Mouse (Mus musculus) B cell, adult 67 days (primary cell): ENCODE measurements around the gene Ankrd53. TPM values are rescaled to one million over a fixed set of nuclear protein-coding genes. Genes with fewer than 3 reads are reported as not detected.

ENCODE experiments used
- total RNA-seq, 2 experiments: library from RNA; stranded (reverse); gene quantifications; 4 replicates each; pipeline ENCODE4 v1.2.4; 2023

Ankrd53 gene
- total RNA-seq: not detected

DNA sequence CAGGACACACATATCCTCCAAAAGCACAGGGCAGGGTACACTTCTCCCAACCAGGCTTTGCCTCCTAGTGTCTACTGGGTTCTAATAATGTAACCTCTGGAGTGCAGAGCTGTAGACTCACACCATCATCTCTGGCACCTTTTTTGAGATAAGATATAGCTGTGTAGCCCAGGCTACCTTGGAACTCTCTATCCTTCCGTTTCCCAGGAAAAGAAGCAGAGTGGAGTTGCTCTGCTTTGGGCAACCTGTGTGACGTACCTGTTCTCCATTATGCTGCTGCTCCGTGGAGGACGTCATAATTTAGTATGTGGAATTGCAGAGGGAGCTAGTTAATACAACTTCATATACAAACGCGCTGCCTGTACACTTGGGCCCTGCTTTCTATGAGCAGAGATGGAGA is at the start of gene Ankrd53:
Gene Ankrd53, plus strand, starts transcription at position 301 of the 400 bp plus-strand sequence.

DNA sequence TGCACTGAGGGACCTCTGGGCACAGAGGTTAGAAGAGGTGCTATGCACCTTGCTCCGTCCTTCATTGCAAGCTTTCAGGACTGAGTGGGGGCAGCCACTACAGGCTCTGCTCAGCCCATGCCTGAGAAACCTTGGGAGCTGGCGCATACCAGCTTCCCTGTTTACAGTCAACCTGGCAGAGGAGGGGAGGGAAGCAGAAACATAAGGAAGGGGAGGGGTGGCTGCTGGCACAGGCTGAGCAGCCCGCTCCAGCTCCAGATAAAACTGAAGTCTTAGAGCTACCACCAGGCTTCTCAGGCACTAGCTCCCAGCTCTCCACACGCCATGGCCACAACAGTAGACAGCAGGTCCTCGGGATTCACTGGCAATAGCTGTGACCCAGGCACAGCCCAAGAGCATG is 19.7 kb upstream of the Ankrd53 start, which contains the start of gene Atp6v1b1:
Gene Atp6v1b1, plus strand, starts transcription at position 230 of the 400 bp plus-strand sequence.

DNA sequence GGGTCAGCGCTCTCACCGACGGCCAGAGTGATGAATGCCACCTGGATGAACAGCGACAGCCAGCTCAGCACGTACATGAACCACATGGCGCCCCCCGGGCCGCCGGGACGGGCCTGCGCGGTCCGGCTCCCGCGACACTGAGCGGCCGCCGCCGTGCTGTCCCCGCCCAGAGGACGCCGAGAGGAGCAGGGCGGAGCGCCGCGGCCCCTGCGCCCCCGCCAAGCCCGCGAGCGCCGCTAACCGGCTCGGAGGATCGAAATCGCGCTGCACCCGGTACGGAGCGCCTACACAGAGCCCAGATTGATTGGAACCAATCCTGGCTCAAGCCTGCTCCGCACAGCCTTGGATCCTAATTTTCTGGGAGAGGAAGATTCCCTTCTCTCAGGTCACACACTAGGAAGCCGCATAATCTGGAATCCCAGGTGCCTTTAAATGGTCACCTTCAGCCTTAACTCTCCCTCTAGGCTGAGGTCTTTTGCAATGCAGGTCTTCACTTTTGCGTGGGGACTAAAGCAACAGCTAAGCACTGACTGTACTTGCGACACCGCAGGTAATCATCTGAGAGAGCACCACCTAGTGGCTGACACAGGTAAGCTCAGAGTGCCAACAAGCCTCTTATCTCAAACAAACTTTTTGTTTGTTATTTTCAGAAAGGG is 13.3 kb downstream of the Ankrd53 start, which contains the start of gene Tex261:
Gene Tex261, minus strand, starts transcription at position 176 of the 656 bp plus-strand sequence.

DNA sequence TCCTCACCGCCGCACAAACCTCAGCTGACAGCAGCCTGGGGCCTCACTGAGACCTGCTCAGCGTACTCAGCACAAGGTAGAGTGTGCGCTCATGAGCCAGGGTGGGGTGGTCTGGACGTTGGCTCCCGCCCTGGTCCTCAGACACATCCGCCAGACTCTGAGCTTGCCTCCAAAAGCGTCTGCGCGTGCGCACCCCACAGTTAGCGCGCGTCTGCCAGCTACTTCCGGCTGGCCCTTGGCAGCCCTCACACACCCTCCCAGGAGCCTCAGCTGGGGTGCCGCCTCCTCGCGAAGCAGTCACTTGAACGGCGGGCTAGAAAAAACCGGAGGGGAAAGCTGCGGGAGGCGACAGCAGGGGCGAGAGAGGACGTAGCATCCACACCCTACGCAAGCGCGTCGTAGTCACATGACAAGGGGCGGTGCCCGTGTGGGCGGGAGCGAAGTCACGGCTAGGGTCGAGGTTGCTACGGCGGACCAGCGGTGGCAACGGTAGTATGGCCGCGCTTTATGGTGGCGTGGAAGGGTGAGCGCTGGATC is 32.4 kb downstream of the Ankrd53 start, which contains the start of gene Nagk:
Gene Nagk, plus strand, starts transcription at position 223 of the 537 bp plus-strand sequence.

Other genes with a start within 250 kb of the Ankrd53 start
- not detected for gene Actg2, start 226.4 kb upstream of the Ankrd53 start, total RNA-seq
- 10 to 100 TPM; 19.8 to 21.8 TPM for gene Stambp, start 189.9 kb upstream of the Ankrd53 start, total RNA-seq
- not detected for gene Clec4f, start 106.5 kb upstream of the Ankrd53 start, total RNA-seq
- gene Cd207, start 84.8 kb upstream of the Ankrd53 start, total RNA-seq: not detected
- not detected for gene Vax2, start 51.4 kb upstream of the Ankrd53 start, total RNA-seq
- not detected for gene Atp6v1b1, start 19.7 kb upstream of the Ankrd53 start, total RNA-seq
- 10 to 100 TPM; 54.4 to 54.5 TPM for gene Tex261, start 13.2 kb downstream of the Ankrd53 start, total RNA-seq
- gene Nagk, start 32.3 kb downstream of the Ankrd53 start, total RNA-seq: 10 to 100 TPM; 21.2 to 22.7 TPM
- gene Paip2b, start 69.1 kb downstream of the Ankrd53 start, total RNA-seq: 10 to 100 TPM; 38.3 to 45.1 TPM
- 100 to 1,000 TPM; 174 to 190 TPM for gene Zfp638, start 104.5 kb downstream of the Ankrd53 start, total RNA-seq
- under 1 TPM in 1 of 2 experiments, not detected in 1; 0.09 TPM for gene Dysf, start 245.9 kb downstream of the Ankrd53 start, total RNA-seq